Mouse (Mus musculus) G1E (cell line): ENCODE results near the gene R3hcc1l.

Experiments
- CTCF ChIP-seq: IDR thresholded peaks from 2 replicates; pipeline ENCODE4 v1.5.1; 2012; ENCODE audit warnings: low read depth, low read length, inconsistent platforms, mixed read lengths
- POLR2AphosphoS5 ChIP-seq: IDR thresholded peaks from 2 replicates; pipeline ENCODE4 v1.6.1; 2012; ENCODE audit warnings: low read depth, low read length, inconsistent platforms; ENCODE audit not compliant: insufficient replicate concordance

DNA sequence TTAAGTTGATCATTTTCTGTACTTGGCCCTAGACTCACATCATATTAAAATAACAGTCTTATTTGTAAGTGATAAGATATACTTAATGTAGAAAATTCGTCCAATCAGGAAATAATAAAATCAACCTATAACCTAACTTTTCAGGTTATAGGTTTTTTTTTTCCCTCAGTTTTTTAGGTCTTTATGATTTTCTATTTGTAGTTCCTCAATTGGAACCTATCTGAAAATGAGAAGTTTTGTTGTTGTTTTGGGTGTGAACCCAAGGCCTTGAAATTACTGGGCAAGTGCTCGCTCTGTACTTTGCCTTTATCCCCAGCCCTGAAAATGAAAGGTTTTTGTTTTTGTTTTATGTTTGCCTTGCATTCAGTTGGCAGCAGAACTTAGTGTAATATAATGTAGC, 6.1 kb downstream of the R3hcc1l start:
- TF ChIP-seq CTCF (no peak), POLR2AphosphoS5 (no peak)
